Mouse (Mus musculus): Measurements from ENCODE around the gene Cdc40.

- TF ChIP-seq POLR2A (IDR thresholded peaks at IDR 0.05; ENCODE audit: control insufficient read depth, extremely low read depth, insufficient read depth, low read length, poor library complexity) (no peak), CTCF (IDR thresholded peaks at IDR 0.05; ENCODE audit: borderline replicate concordance, control insufficient read depth, extremely low read depth, insufficient read depth, low read length, poor library complexity) (no peak)
Observed at GRCm38 (mm10) chr10:40840086-40840485, 43.0 kb downstream of the Cdc40 start.

Data from thymus, adult 2 months (tissue).